ENCODE assay signal across 20 mouse cellular contexts in genomic region chr2:157870247-157870646, GRCm38 (mm10). TPM values are rescaled to one million over a fixed set of nuclear protein-coding genes. Genes with fewer than 3 reads are reported as not detected.
DNase-seq lines count a peak whose midpoint lies in the region; ATAC-seq and TF ChIP-seq lines count a peak whose summit lies in the region.
"Had no signal": no experiment of that assay in that cellular context is flagged by ENCODE, and none has a peak within 500 bp of the region (broad histone marks: within the 10 kb centered on the region; RNA-seq: fewer than 3 reads in every experiment).

No protein-coding gene starts in this region.

- intact Hi-C loops in heart, postnatal 14 days (cut with DNase I), result loop anchor here (5.0 kb wide), 1 partner anchor 48 kb away; no protein-coding TSS in a partner anchor

- no peak for ATAC-seq in liver, embryonic 12.5 days
- peak; percentile 69; the same call in 1 of the 2 replicates for ATAC-seq in embryonic facial prominence, embryonic 14.5 days (ENCODE audit: low read depth)
- ATAC-seq: hindbrain, postnatal 0 days had no signal

- H3K4me1 ChIP-seq in liver, adult 2 months (ENCODE audit: control insufficient read depth, insufficient read depth, low read length), result peaks cover 7% of the 10 kb centered on the region
- H3K4me1 ChIP-seq in liver, embryonic 12.5 days, result no peaks in the 10 kb centered on the region
- H3K4me1 ChIP-seq in embryonic facial prominence, embryonic 14.5 days (ENCODE audit: control insufficient read depth, insufficient read depth, low read length), result no peaks in the 10 kb centered on the region

- H3K27me3 ChIP-seq in liver, adult 2 months (ENCODE audit: control insufficient read depth, insufficient read depth, low read length), result no peaks in the 10 kb centered on the region
- H3K27me3 ChIP-seq in liver, embryonic 12.5 days (replicated peaks), result no peaks in the 10 kb centered on the region
- no peaks in the 10 kb centered on the region for H3K27me3 ChIP-seq in embryonic facial prominence, embryonic 14.5 days (replicated peaks; ENCODE audit: control insufficient read depth, insufficient read depth, low read length)

- no peak overlapping the region for H3K27ac ChIP-seq in liver, adult 2 months (replicated peaks; ENCODE audit: insufficient read depth, low read depth, low read length)
- H3K27ac ChIP-seq in liver, embryonic 12.5 days, result no peak overlapping the region
- H3K27ac ChIP-seq in embryonic facial prominence, embryonic 14.5 days (replicated peaks; ENCODE audit: low read depth, low read length), result no peak overlapping the region
- H3K27ac ChIP-seq: hindbrain, postnatal 0 days; layer of hippocampus, adult 2 months; left cerebral cortex, adult 2 months had no signal

- H3K4me3 ChIP-seq in liver, adult 2 months (ENCODE audit: insufficient read depth, low read depth, low read length), result no peak overlapping the region
- no peak overlapping the region for H3K4me3 ChIP-seq in liver, embryonic 12.5 days
- H3K4me3 ChIP-seq in embryonic facial prominence, embryonic 14.5 days (ENCODE audit: low read depth, low read length), result no peak overlapping the region
- H3K4me3 ChIP-seq: erythroblast, embryonic 14.5 days; layer of hippocampus, adult 2 months; left cerebral cortex, adult 2 months; myocyte had no signal

- TF ChIP-seq CTCF in liver, adult 2 months (IDR thresholded peaks at IDR 0.05; ENCODE audit: low read depth, low read length), result no peak

- DNase-seq in cerebellum, postnatal 25 days, result peak; percentile 27 to 51
- DNase-seq in cerebellum, adult 9-11 months, result no peak
- DNase-seq in liver, adult 2 months (ENCODE audit: extremely low read depth, low read depth, low spot score), result peak; percentile 68
- DNase-seq in embryonic facial prominence, embryonic 14.5 days (ENCODE audit: low spot score), result peak; percentile 48
- DNase-seq in heart, postnatal 14 days, result peak; percentile 17 to 22
- no peak for DNase-seq in Muller cell, postnatal 12 days (ENCODE audit: inconsistent ontology term)
- no peak for DNase-seq in urinary bladder, postnatal 10 days (ENCODE audit: low spot score)
- DNase-seq: lung, embryonic 14.5 days; right cerebral cortex, postnatal 25 days; thymus, adult 18-20 months had no signal

- no peaks in the 10 kb centered on the region for H3K9me3 ChIP-seq in liver, embryonic 12.5 days (replicated peaks)
- H3K9me3 ChIP-seq in embryonic facial prominence, embryonic 14.5 days (ENCODE audit: control insufficient read depth, low read length), result no peaks in the 10 kb centered on the region
- H3K9me3 ChIP-seq: G1E had no signal

- no peak overlapping the region for H3K4me2 ChIP-seq in liver, embryonic 12.5 days
- H3K4me2 ChIP-seq in embryonic facial prominence, embryonic 14.5 days (ENCODE audit: low read depth, low read length), result no peak overlapping the region
- H3K4me2 ChIP-seq: lung, embryonic 14.5 days had no signal

- no peak overlapping the region for H3K9ac ChIP-seq in liver, adult 2 months (ENCODE audit: low read depth, low read length)
- H3K9ac ChIP-seq in liver, embryonic 12.5 days, result no peak overlapping the region
- H3K9ac ChIP-seq in embryonic facial prominence, embryonic 14.5 days (ENCODE audit: low read depth, low read length), result no peak overlapping the region
- H3K9ac ChIP-seq: lung, embryonic 14.5 days had no signal

- TF ChIP-seq POLR2A in liver, adult 2 months (IDR thresholded peaks at IDR 0.05; ENCODE audit: extremely low read depth, insufficient read depth, low read length), result no peak

- no peaks in the 10 kb centered on the region for H3K36me3 ChIP-seq in liver, adult 2 months (ENCODE audit: control insufficient read depth, insufficient read depth, low read length)
- H3K36me3 ChIP-seq in liver, embryonic 12.5 days, result peaks cover 10% of the 10 kb centered on the region; the same call in 1 of the 2 replicates
- no peaks in the 10 kb centered on the region; the same call in 1 of the 2 replicates for H3K36me3 ChIP-seq in embryonic facial prominence, embryonic 14.5 days (ENCODE audit: control insufficient read depth, insufficient read depth, low read length)

- 68% methylated on average over 6 of the region's 6 CpGs for WGBS in liver, adult 2 months
- WGBS in liver, embryonic 12.5 days (ENCODE audit: insufficient replicate concordance), result 76% methylated on average over 6 of the region's 6 CpGs
- 46% methylated on average over 6 of the region's 6 CpGs for WGBS in embryonic facial prominence, embryonic 14.5 days

- H3K79me2 ChIP-seq in liver, adult 2 months (ENCODE audit: control insufficient read depth, insufficient read depth, low read length), result no peaks in the 10 kb centered on the region

RNA-seq across cellular contexts. Expression of gene Vstm2l, which starts 44.2 kb away (rescaled TPM):
- not detected in 2 replicates for total RNA-seq in liver, adult 2 months (2014; rRNA removed)
- not detected in 2 replicates for polyA plus RNA-seq in liver, adult 2 months (2012; rRNA removed)
- polyA plus RNA-seq in liver, embryonic 12.5 days (2016; fragmentation: Nextera tagmentation; extraction: Ambion mirVana), result not detected in 2 replicates
- 0.80 and 1.4 TPM in 2 replicates for polyA plus RNA-seq in embryonic facial prominence, embryonic 14.5 days (2014; fragmentation: Nextera tagmentation; extraction: Ambion mirVana)
- not detected for total RNA-seq in heart, postnatal 14 days (2021)
- total RNA-seq: G1E; megakaryocyte progenitor cell, adult 5-6 weeks had no signal
- polyA plus RNA-seq: C2C12; erythroblast, embryonic 14.5 days; G1E; heart, embryonic 14.5 days; lung, embryonic 14.5 days; myocyte had no signal

Comparison
In these comparisons a context has a peak if more than half of its experiments do, and no peak if none do; other contexts are left out.
1. DNase-seq: peak in cerebellum, postnatal 25 days (2 of 2), liver, adult 2 months (single experiment), embryonic facial prominence, embryonic 14.5 days (single experiment) and heart, postnatal 14 days (2 of 2); none in cerebellum, adult 9-11 months (single experiment), Muller cell, postnatal 12 days (single experiment) and urinary bladder, postnatal 10 days (single experiment).